Mouse (Mus musculus) urinary bladder, adult 2 months (tissue): Measurements from ENCODE around the gene 1700015F17Rik. TPM values are rescaled to one million over a fixed set of nuclear protein-coding genes. Genes with fewer than 3 reads are reported as not detected.

Source experiments
- DNase-seq: peaks from one replicate; pipeline ENCODE4 v3.0.0; 2022; ENCODE audit warnings: low spot score
- polyA plus RNA-seq: library from polyadenylated mRNA; depleted of rRNA; stranded (reverse); fragments of >200 nt; gene quantifications from 2 replicates; pipeline ENCODE4 v1.2.3, GENCODE M21; 2012; rRNA removed

1700015F17Rik gene
- polyA plus RNA-seq, 1 experiment, result 0.10 TPM

DNA sequence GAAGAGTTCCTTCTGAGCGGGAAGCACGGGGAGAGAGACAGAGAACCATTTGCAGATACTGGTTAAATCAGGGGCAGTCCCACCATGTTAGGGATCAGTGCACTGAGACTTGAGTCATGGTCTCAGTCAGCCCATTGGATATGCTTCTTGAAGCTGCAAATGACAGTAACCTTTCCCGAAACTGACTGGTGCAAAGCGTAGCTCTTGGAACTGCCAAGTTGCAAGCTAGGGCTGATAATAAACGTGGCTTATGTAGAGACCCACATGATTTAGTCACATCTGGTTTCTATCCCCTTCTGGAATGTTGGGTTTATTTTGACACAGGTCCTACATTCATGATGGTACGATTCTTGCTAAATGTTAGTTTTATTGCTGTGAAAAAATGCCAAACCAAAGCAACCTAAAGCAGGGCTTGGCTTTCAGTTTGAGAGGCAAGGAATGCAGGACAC is 55.2 kb downstream of the 1700015F17Rik start:
- DNase-seq, result no peak

DNA sequence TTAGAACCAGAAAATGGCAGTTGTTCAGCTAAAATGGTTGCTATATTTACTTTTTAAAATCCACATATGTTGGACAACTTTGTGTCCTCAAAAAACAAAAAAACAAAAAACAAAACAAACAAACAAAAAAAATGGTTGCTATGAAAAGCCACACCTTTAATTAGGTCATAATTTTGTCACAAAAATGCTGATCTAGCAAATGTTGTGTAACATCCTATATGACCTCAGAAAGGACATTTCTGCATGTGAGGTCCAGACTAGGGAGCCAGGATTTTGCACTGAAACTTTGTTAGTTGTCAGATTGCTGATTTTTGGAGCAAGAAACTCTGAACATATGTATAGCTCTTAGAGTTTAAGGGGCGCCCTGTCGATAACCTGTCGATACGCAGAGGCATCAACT is 55.9 kb downstream of the 1700015F17Rik start:
- DNase-seq, result no peak

DNA sequence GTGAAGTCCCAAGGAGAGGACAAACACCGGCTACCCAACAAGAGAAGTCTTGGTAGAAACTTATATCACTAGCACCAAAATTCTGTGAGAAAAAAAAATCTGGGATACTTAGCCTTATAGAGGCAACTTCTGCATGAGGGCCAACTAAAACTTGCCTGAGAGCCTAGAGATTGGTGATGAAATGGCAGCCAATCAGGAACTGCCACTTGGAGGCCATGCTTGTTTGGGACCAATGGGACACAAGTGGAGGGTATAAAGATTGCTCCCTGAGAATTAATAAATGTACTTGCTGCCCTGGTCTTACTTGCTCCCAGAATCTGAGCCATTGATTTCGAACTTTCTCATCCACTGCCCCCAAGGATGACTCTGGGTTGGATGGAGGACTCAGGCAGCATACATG is 57.5 kb downstream of the 1700015F17Rik start:
- no peak for DNase-seq

DNA sequence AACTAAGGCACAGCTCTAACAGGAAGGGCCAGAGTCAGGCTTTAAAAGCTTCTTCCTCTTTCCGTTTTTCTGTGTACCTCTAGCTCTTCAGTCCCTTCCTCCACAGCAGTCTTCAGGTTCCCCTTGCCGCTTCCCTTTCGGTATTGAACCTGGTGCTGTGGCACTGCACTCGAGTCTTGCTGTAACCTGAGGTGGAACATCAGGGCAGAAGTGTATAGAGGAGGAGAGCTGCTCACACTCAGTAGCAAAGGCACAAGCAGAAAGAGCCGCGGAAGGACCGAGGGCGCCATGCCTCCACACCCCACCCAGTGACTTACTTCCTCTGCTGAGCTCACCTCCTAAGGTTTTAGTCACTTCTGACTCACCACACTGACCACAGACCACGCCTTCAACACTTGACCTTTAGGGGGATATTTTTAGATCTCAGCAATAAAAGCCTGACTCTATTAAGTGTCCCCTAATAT is 58.9 kb downstream of the 1700015F17Rik start, which contains the start of gene Cdk14:
Cdk14 (minus strand) TSS at position 321 of the 464 bp plus-strand sequence.
- DNase-seq, result no peak

DNA sequence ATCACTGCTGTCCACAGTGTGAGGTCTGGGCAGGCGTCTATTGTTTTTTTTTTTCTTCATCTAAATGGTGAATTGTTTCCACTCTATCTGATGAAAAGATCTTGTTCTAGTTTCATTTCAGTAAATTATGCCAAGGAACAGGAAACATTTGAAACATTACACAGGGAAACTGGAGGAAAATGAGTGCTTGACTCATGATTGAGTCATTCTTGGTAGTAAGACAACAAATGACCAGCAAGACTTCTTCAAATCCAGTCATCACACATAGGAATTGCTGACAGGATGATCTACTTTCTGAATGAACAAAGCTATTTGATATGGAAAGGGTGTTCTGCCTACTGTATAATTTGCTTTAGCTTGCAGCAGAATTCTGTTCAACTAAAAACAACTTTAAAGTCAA is 59.7 kb downstream of the 1700015F17Rik start:
- DNase-seq, result no peak

DNA sequence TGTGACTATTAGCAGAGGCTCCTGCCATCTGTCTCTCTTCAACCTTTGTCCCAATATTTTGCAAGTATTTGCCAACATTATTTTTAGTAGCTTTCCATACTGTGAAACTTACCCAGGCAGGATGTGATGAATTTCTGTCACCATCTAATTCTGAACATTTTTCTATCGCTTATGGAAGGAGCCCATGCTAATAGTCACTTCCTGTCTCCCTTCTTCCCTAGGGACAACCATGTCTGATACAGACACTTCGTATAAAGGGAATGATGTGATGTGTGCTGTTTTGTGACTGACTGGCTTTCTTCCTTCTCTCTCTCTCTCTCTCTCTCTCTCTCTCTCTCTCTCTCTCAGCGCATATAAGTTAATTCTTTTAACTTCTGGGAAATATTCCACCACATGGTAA is 64.1 kb downstream of the 1700015F17Rik start:
- DNase-seq, result no peak

DNA sequence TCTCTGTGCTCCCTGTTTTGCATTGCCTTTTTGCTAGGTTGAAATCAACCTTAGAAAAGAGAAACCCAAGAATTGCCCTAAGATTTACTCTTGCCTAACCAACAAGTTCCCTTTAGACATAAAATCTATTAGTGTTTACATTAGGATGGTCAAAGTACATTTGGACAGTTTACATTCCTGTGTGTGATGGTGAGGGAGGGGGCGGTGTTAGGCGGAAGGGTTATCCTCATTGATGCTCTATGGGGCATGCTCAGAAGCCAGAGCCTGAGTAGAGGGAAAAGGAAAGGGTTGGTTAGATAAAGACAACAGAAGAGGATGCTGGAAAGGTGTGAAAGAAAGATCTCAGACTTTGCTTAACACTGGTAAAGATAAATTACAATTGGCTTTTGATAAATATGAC is 67.1 kb downstream of the 1700015F17Rik start:
- no peak for DNase-seq

DNA sequence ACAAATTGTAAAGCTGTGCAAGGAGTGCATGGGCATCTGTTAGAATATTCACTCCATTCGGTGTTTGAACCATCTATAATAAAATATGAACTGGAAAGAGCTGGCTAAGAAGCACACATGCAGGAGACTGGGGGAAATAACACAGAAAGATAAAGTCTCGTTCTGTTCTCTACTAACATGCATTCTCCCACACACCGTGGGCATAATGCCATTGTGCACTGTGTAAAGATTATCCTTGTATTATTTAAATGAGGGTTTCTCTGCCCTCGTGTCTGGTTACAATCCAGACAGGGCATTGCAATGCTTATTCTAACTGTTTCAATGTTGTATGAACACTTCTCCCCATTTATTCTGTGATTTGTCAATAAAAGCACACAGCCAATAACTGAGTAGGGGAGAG is 77.0 kb downstream of the 1700015F17Rik start:
- DNase-seq, result no peak

DNA sequence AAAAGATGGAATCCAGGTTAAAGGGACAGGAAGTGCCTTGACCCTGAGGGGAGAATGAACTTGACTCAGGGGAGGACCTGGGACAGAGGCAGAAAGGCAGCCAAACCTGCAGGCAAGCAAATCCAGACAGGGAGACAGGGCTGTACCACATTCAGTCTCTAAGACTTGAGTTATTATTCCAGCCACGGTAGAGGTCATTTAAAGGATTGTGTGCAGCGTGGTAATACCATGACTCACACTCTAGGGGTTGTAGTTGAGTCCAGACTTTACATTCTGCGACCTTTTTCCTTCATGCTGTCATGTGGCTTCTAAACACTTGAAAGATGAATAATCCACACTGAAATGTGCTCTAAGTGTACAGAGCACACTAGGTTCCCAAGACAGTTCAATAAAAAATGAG is 86.2 kb downstream of the 1700015F17Rik start:
- DNase-seq, result no peak

Other genes with a start within 250 kb of the 1700015F17Rik start
- 6.9 and 8.2 TPM in 2 replicates for gene Cdk14, start 58.8 kb downstream of the 1700015F17Rik start, polyA plus RNA-seq
- 23.4 and 24.7 TPM in 2 replicates for gene Cldn12, start 35.8 kb upstream of the 1700015F17Rik start, polyA plus RNA-seq
- 14.3 and 15.6 TPM in 2 replicates for gene Gtpbp10, start 80.4 kb upstream of the 1700015F17Rik start, polyA plus RNA-seq
- 2.7 and 5.3 TPM in 2 replicates for gene Gm8773, start 94.7 kb upstream of the 1700015F17Rik start, polyA plus RNA-seq
- 3.1 and 3.2 TPM in 2 replicates for gene Cfap69, start 185.1 kb upstream of the 1700015F17Rik start, polyA plus RNA-seq
- 9.6 and 13.2 TPM in 2 replicates for gene Steap2, start 215.4 kb upstream of the 1700015F17Rik start, polyA plus RNA-seq